Mouse (Mus musculus) mesoderm, embryonic 11.5 days (tissue): ENCODE measurements at regions not wholly inside any gene's neighbourhood (a gene's known extent, or its start where the extent isn't known, plus 50 kb on each side); places are given as distances from the start of the nearest gene placed in this dataset.

ENCODE experiments used
- DNase-seq: peaks from one replicate; pipeline ENCODE4 v3.0.0-alpha.2; 2012; ENCODE audit warnings: low read depth, low spot score

GRCm38 (mm10) chr19:49375754-49376619 lies 1170.2 kb downstream of the Sorcs3 start:
- no peak for DNase-seq

DNA sequence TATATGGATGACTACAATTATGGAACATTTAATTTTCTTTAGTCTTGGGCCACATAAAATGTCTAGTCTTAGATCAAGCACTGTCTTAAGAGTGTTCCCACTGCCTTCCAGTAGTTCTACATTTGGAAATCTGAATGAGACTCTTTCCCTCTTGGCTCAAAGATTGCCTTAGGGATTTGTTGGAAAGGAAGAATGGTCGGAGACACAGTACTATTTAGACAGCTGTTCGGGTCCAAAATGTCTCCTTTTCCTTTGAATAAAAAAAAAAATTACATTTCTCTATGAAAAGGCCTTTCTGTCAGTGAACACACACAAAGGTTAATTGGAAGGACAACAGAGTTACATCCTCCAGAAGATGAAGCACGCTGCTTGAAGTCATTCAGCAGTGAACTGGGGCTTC lies 1173.8 kb downstream of the Sorcs3 start:
- DNase-seq, result no peak

DNA sequence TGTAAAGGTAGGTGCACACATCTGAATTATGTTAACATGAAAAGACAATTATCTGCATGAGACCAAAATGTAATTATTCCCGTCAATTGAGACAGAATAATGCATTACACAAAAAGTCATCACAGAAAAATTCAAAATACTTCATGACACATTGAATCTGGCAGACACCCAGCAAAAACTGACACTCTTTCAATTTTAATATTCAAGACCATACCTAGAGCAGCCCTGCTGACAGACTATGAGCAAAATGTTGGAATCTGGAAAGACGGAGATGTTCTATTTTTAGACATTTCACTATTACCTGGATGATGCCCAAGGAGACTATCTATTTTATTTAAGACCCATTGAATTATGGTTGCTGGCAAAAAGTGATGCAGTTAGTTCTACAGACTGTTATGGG lies 1190.4 kb downstream of the Sorcs3 start:
- DNase-seq, result no peak

DNA sequence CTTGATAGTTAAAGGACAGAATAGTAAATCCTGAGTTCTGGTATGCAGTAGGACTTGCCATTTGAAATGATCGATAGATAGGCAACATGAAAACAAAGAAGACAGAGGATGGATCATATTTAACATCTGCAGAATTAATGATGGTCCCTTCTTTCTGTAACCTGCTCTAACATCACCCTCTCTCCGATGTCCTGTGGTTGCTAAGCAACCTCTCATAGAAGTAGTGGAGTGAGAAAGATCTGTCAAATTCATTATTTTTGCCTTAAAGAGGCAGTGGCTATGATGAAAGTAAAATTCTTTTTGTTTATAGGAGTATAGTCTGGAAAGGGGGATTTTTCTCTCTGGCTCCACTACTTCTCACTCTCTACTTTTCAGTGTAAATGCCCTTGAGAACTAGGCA lies 1209.5 kb downstream of the Sorcs3 start:
- DNase-seq, result no peak

GRCm38 (mm10) chr19:49423059-49423900 lies 1217.5 kb downstream of the Sorcs3 start:
- no peak for DNase-seq
